Mouse (Mus musculus): Measurements from ENCODE around the gene Nsd1.

DNA sequence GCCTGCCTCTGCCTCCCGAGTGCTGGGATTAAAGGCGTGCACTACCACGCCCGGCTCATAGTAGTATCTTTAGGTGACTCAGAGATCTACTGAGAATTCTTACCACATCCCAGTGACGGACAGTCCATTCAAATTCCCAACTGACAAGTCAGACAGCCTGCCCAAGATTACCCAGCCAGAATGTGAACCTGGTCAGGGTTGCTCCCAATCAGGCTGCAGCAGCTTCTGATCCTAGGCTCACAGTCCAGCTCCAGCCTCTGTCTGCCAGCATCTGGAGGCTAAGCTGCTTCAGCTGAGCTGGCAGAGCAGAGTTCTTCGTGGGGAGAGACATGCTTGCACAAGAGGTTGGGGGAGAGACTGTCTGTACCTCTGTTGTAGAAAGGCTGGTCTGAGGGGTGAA lies 26.2 kb upstream of the Nsd1 start:
- TF ChIP-seq CTCF (IDR thresholded peaks at IDR 0.05; ENCODE audit: borderline replicate concordance, control insufficient read depth, extremely low read depth, insufficient read depth, low read length, poor library complexity) (no peak), POLR2A (IDR thresholded peaks at IDR 0.05; ENCODE audit: control insufficient read depth, extremely low read depth, insufficient read depth, low read length, poor library complexity) (no peak)
